Mouse (Mus musculus): Measurements from ENCODE around the gene Nabp1. TPM values are rescaled to one million over a fixed set of nuclear protein-coding genes. Genes with fewer than 3 reads are reported as not detected.

Gene Nabp1
- total and polyA plus RNA-seq, 3 experiments: 5.4 to 10.0 TPM; not detected in 1

DNA sequence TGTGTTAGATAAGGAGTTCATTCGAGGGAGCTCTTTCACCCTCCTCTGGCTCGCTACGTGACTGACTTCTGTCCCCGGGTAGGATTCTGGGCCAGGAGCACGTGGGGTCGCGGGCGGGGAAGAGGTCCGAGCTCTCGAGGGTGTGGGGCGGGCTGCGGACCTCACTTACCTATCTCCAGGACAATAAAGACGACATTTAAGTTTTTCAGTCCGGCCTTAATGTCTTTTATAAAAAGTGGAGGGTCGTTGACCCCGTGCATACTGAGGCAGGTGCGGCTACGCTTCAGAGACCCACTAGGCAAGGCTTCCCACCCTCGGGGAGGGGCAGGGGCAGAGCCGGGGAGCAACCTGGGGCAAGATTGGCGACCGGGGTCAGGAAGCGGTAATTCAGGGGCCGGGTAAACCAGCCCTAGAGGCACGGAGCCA is 556 bp downstream of the Nabp1 start:
- Histone ChIP-seq H3K4me1 (ENCODE audit: control insufficient read depth in 1 of 2, insufficient read depth in 2 of 2, low read length in 2 of 2) (peaks cover 6 to 14% of the 10 kb centered on the region in 2 experiments), H3K27ac (ENCODE audit: control insufficient read depth, low read depth, low read length) (peak overlapping the region; percentile 67), H3K9ac (ENCODE audit: control insufficient read depth, low read depth, low read length, poor library complexity, severe bottlenecking) (peak overlapping the region; percentile 84), H3K27me3 (ENCODE audit: control insufficient read depth in 1 of 2, insufficient read depth in 2 of 2, low read length in 2 of 2) (no peaks in the 10 kb centered on the region), H3K4me3 (ENCODE audit: control insufficient read depth in 1 of 2, insufficient read depth in 1 of 2, low read depth in 2 of 2, low read length in 2 of 2) (peak overlapping the region; percentile 61 to 81), H3K36me3 (ENCODE audit: control insufficient read depth in 1 of 2, insufficient read depth in 2 of 2, low read length in 2 of 2) (peaks cover 0 to 25% of the 10 kb centered on the region in 2 experiments; a peak in 2 of 4 replicates), H3K9me3 (replicated peaks; ENCODE audit: insufficient read depth, low read length) (no peaks in the 10 kb centered on the region), H3K79me2 (ENCODE audit: control insufficient read depth, insufficient read depth, low read length, poor library complexity) (peaks cover 4% of the 10 kb centered on the region; the same call in 1 of the 2 replicates)
- peak; percentile 59 for DNase-seq (ENCODE audit: low read depth, low spot score)
- TF ChIP-seq NELFE (IDR thresholded peaks at IDR 0.05; ENCODE audit: low read depth, low read length) (no peak), MAX (IDR thresholded peaks at IDR 0.05; ENCODE audit: low read length) (peak; percentile 63), CHD1 (IDR thresholded peaks at IDR 0.05; ENCODE audit: low read depth, low read length) (0 out of 2 replicates have a peak, but pooled peaks have one; percentile 81), ZNF384 (IDR thresholded peaks at IDR 0.05; ENCODE audit: low read depth, low read length) (0 out of 2 replicates have a peak, but pooled peaks have one; percentile 22), USF1 (IDR thresholded peaks at IDR 0.05; ENCODE audit: low read depth, low read length) (peak; percentile 23; the same call in 1 of the 2 replicates), POLR2AphosphoS5 (IDR thresholded peaks at IDR 0.05; ENCODE audit: borderline replicate concordance, low read depth, low read length) (no peak), MXI1 (IDR thresholded peaks at IDR 0.05; ENCODE audit: low read depth, low read length) (0 out of 2 replicates have a peak, but pooled peaks have one; percentile 24), MYC (IDR thresholded peaks at IDR 0.05; ENCODE audit: low read depth, low read length) (peak; percentile 18; the same call in 1 of the 2 replicates)

DNA sequence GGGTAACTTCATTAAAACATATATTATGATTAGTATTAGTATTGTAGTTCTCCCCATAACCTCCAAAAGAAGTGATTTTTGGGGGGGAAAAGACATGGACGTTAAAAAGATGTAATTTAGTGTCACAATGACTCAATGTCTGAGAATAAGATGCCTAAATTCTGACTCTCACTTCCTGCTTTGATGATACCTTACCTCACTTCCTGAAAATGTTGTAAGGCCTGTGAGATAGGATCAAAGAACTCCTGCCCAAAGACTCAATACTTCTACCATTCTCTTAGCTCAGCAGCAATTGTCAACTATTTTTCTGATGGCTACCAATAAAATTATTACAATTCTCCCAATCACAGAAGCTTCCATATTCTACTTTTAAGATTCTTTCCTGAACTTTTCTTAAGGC is 1.8 kb downstream of the Nabp1 start:
- peaks cover 4% of the 10 kb centered on the region; the same call in 1 of the 2 replicates for H3K79me2 ChIP-seq (ENCODE audit: control insufficient read depth, insufficient read depth, low read length, poor library complexity)
- peak; percentile 47 for DNase-seq (ENCODE audit: low read depth, low spot score)
- no peak overlapping the region for H3K4me3 ChIP-seq (ENCODE audit: control insufficient read depth in 1 of 2, insufficient read depth in 1 of 2, low read depth in 2 of 2, low read length in 2 of 2)
- TF ChIP-seq MAFK (IDR thresholded peaks at IDR 0.05; ENCODE audit: borderline replicate concordance, low read depth, low read length) (no peak), ELF1 (IDR thresholded peaks at IDR 0.05; ENCODE audit: low read depth, low read length) (peak; percentile 74; the same call in 1 of the 2 replicates), GABPA (IDR thresholded peaks at IDR 0.05; ENCODE audit: low read depth, low read length) (no peak), NRF1 (IDR thresholded peaks at IDR 0.05; ENCODE audit: insufficient read depth, low read depth, low read length, poor library complexity, severe bottlenecking) (no peak), GATA1 (IDR thresholded peaks at IDR 0.05; ENCODE audit: low read depth, low read length) (peak; percentile 62), KAT2A (conservative IDR thresholded peaks at IDR 0.05; ENCODE audit: low read depth, low read length) (no peak), SIN3A (IDR thresholded peaks at IDR 0.05; ENCODE audit: low read length) (peak; percentile 47), JUND (IDR thresholded peaks at IDR 0.05; ENCODE audit: low read depth, low read length) (no peak), MYC (IDR thresholded peaks at IDR 0.05; ENCODE audit: low read depth, low read length) (0 out of 2 replicates have a peak, but pooled peaks have one; percentile 9), HCFC1 (IDR thresholded peaks at IDR 0.05; ENCODE audit: low read depth, low read length) (no peak), CTCF (IDR thresholded peaks at IDR 0.05 in 2 of 3, conservative IDR thresholded peaks at IDR 0.05 in 1 of 3; ENCODE audit: control insufficient read depth in 1 of 3, insufficient read depth in 1 of 3, low read depth in 2 of 3, low read length in 3 of 3, poor library complexity in 1 of 3, severe bottlenecking in 1 of 3) (no peak), MXI1 (IDR thresholded peaks at IDR 0.05; ENCODE audit: low read depth, low read length) (0 out of 2 replicates have a peak, but pooled peaks have one; percentile 31), UBTF (IDR thresholded peaks at IDR 0.05; ENCODE audit: borderline replicate concordance, insufficient read depth, low read depth, low read length) (no peak), ZMIZ1 (IDR thresholded peaks at IDR 0.05; ENCODE audit: low read depth, low read length) (no peak), USF1 (IDR thresholded peaks at IDR 0.05; ENCODE audit: low read depth, low read length) (no peak), USF2 (IDR thresholded peaks at IDR 0.05; ENCODE audit: borderline replicate concordance in 1 of 2, insufficient read depth in 1 of 2, low read depth in 1 of 2, low read length in 2 of 2) (no peak), MYB (IDR thresholded peaks at IDR 0.05; ENCODE audit: low read depth, low read length) (no peak), EP300 (IDR thresholded peaks at IDR 0.05; ENCODE audit: low read depth in 1 of 2, low read length in 2 of 2) (peak in 1 of 2 experiments; percentile 44; a peak in 1 of 4 replicates), BHLHE40 (IDR thresholded peaks at IDR 0.05; ENCODE audit: borderline replicate concordance, low read depth, low read length) (no peak), POLR2A (IDR thresholded peaks at IDR 0.05; ENCODE audit: control insufficient read depth in 1 of 2, insufficient read depth in 1 of 2, low read depth in 1 of 2, low read length in 2 of 2, poor library complexity in 1 of 2) (no peak), MEF2A (IDR thresholded peaks at IDR 0.05; ENCODE audit: extremely low read depth, insufficient replicate concordance, low read depth, low read length, poor library complexity, severe bottlenecking) (no peak), POLR2AphosphoS5 (IDR thresholded peaks at IDR 0.05; ENCODE audit: borderline replicate concordance, low read depth, low read length) (no peak), TCF12 (IDR thresholded peaks at IDR 0.05; ENCODE audit: low read depth, low read length) (no peak), ETS1 (IDR thresholded peaks at IDR 0.05; ENCODE audit: low read depth, low read length) (peak; percentile 65), NELFE (IDR thresholded peaks at IDR 0.05; ENCODE audit: low read depth, low read length) (no peak), POLR2AphosphoS2 (IDR thresholded peaks at IDR 0.05; ENCODE audit: low read length) (no peak)

More for the DNA sequence above, 1.8 kb downstream of the Nabp1 start:
- H3K27ac ChIP-seq (ENCODE audit: control insufficient read depth, low read depth, low read length): no peak overlapping the region
- H3K36me3 ChIP-seq (ENCODE audit: control insufficient read depth in 1 of 2, insufficient read depth in 2 of 2, low read length in 2 of 2): peaks cover 0 to 25% of the 10 kb centered on the region in 2 experiments; a peak in 3 of 4 replicates
- no peaks in the 10 kb centered on the region for H3K27me3 ChIP-seq (ENCODE audit: control insufficient read depth in 1 of 2, insufficient read depth in 2 of 2, low read length in 2 of 2)
- H3K9ac ChIP-seq (ENCODE audit: control insufficient read depth, low read depth, low read length, poor library complexity, severe bottlenecking): no peak overlapping the region
- no peaks in the 10 kb centered on the region for H3K9me3 ChIP-seq (replicated peaks; ENCODE audit: insufficient read depth, low read length)
- H3K4me1 ChIP-seq (ENCODE audit: control insufficient read depth in 1 of 2, insufficient read depth in 2 of 2, low read length in 2 of 2): peaks cover 6 to 14% of the 10 kb centered on the region in 2 experiments

Data from MEL (cell line).